ENCODE assay signal across 9 mouse cellular contexts in the genomic region with DNA sequence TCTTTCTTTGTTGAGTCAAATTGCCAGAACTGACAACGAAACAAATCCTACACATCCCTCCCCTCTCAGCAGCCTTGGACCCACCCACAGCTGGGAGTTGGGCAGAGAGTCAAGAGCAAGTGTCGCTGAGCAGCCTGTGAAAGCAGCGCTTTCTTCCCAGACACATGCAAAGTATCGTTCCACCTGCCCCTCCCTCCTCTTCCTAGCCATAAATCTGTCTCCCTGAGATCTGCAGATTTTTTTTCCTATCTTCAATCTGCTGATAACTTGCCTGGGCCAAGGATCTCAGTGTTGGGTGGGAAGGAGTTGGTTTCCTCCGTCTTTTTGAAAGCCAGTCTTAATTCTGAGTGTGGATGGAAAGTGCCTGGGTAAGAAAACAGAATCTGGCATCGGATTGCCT.
DNase-seq lines count a peak whose midpoint lies in the region; ATAC-seq lines count a peak whose summit lies in the region.
"Had no signal": no experiment of that assay in that cellular context is flagged by ENCODE, and none has a peak within 500 bp of the region (broad histone marks: within the 10 kb centered on the region; RNA-seq: fewer than 3 reads in every experiment).

No protein-coding gene starts in this region.

- no peaks in the 10 kb centered on the region for H3K36me3 ChIP-seq in lung, embryonic 16.5 days (ENCODE audit: control insufficient read depth, insufficient read depth, low read length)

- 0 out of 2 replicates have a peak overlapping the region, but pooled peaks have one; percentile 4 for H3K9ac ChIP-seq in lung, embryonic 16.5 days (ENCODE audit: low read length)

- H3K9me3 ChIP-seq in lung, embryonic 16.5 days (ENCODE audit: control insufficient read depth, low read length): no peaks in the 10 kb centered on the region

- DNase-seq in adrenal gland, adult 2 months: peak; percentile 74
- DNase-seq in adrenal gland, postnatal 4 days (ENCODE audit: low spot score in 2 of 2): no peak
- DNase-seq in lung, postnatal 25 days (ENCODE audit: low spot score): no peak
- DNase-seq in kidney, postnatal 4 days: peak; percentile 60 to 63
- peak; percentile 84 to 90 for DNase-seq in right cerebral cortex, postnatal 10 days (ENCODE audit: low spot score in 2 of 2)
- no peak for DNase-seq in embryo, embryonic 10.5 days (ENCODE audit: low spot score)
- no peak for DNase-seq in gastrocnemius, adult 8-10 months (ENCODE audit: low spot score in 2 of 2)

- peak; percentile 40; the same call in 1 of the 2 replicates for ATAC-seq in lung, embryonic 16.5 days (ENCODE audit: low read depth)

- H3K27ac ChIP-seq in lung, embryonic 16.5 days (ENCODE audit: low read length): no peak overlapping the region

- no peak overlapping the region for H3K4me3 ChIP-seq in lung, embryonic 16.5 days (ENCODE audit: low read length)
- H3K4me3 ChIP-seq: myocyte had no signal

- H3K4me2 ChIP-seq in lung, embryonic 16.5 days (ENCODE audit: low read depth, low read length): no peak overlapping the region

- H3K27me3 ChIP-seq in lung, embryonic 16.5 days (ENCODE audit: control insufficient read depth, insufficient read depth, low read depth, low read length): no peaks in the 10 kb centered on the region

- peaks cover 36% of the 10 kb centered on the region for H3K4me1 ChIP-seq in lung, embryonic 16.5 days (replicated peaks; ENCODE audit: control insufficient read depth, insufficient read depth, low read length)

- WGBS in lung, embryonic 16.5 days: 22% methylated on average over 6 of the region's 6 CpGs

Comparison
In these comparisons a context has a peak if more than half of its experiments do, and no peak if none do; other contexts are left out.
1. DNase-seq: peak in adrenal gland, adult 2 months (single experiment), kidney, postnatal 4 days (2 of 2) and right cerebral cortex, postnatal 10 days (2 of 2); none in adrenal gland, postnatal 4 days (0 of 2), lung, postnatal 25 days (single experiment), embryo, embryonic 10.5 days (single experiment) and gastrocnemius, adult 8-10 months (0 of 2).